Mouse (Mus musculus): ENCODE data around the gene G6pd2. TPM values are rescaled to one million over a fixed set of nuclear protein-coding genes. Genes with fewer than 3 reads are reported as not detected.

The G6pd2 gene
- total RNA-seq (2022), result not detected

- no peak for DNase-seq (ENCODE audit: low spot score in 2 of 2)
These were observed at the start of gene G6pd2 for GRCm38 (mm10) chr5:61808516-61808915. Gene G6pd2, plus strand, starts transcription at chr5:61808816.

- DNase-seq (ENCODE audit: low spot score in 2 of 2), result no peak
These were observed 44.4 kb upstream of the G6pd2 start for GRCm38 (mm10) chr5:61764214-61764613.

DNA sequence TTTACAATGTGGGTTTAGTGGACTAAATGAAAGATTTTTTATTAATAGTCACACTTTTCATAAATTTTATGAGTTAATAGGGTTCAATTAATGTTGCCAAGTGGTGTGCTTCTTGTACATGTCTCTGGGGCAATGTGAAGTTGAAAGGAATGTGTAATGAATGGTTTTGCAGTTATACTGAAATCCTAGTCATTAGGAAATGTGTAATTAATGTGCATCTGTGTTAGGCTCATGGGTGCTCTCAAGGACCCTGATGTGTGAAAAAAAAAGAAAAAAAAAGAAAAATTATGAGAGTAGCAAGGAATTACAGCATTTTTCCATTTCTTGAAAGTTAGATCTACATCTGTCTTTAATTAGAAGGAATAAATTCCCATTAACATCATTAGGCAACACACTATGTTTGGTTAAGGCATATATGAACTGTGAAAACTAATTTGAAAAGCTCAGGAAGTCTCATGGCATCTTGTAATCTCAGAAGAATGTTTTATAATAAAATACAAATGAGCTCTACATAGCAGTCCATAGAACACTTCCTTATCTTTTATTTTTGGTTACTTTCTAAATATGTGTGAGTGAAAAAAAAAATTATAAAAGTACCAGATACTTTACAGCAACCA, 24.4 kb downstream of the G6pd2 start:
- no peak for DNase-seq (ENCODE audit: low spot score in 2 of 2)

DNA sequence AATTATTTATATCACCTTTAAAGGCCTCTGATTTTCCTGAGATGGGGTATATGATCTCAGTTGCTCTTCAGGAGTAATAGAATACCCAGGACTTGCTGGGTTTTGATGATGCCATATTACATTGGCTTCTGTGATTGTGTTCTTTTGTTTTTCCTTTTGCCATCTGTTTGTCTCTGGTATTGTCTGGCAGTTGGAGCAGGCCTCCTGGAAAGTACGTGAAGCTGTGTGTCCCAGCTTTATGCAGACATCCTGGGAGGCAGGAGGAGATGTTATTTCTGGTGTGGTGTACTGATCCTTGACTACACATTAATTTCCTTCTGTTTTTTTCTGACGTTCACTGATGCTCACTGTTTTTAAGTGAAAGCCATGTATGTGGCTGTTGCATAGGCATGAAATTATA, 35.3 kb downstream of the G6pd2 start:
- DNase-seq (ENCODE audit: low spot score in 2 of 2), result no peak
